Mouse (Mus musculus) hindbrain, postnatal 0 days (tissue): Measurements from ENCODE around the gene Il12rb2. TPM values are rescaled to one million over a fixed set of nuclear protein-coding genes. Genes with fewer than 3 reads are reported as not detected.

Source experiments
- ATAC-seq: fragments of 200-750 bp; cut with Nextera tagmentation; 2 replicates; pipeline ENCODE4 v1.8.0; 2017; ENCODE audit warnings: mild to moderate bottlenecking, moderate TSS enrichment, moderate library complexity
- DNase-seq: peaks from one replicate; pipeline ENCODE4 v3.0.0-alpha.2; 2015; ENCODE audit warnings: low spot score
- H3K27ac ChIP-seq: fragments of 300-500 bp; sonication (generic); 2 replicates; pipeline ENCODE4 v1.5.1; 2014; ENCODE audit warnings: mild to moderate bottlenecking
- H3K27me3 ChIP-seq: fragments of 300-500 bp; sonication (generic); 2 replicates; pipeline ENCODE4 v1.6.1; 2014; ENCODE audit warnings: low read length, mixed read lengths; ENCODE audit not compliant: insufficient read depth
- H3K36me3 ChIP-seq: fragments of 300-500 bp; sonication (generic); 2 replicates; pipeline ENCODE4 v1.6.1; 2014; ENCODE audit warnings: low read length, mixed read lengths; ENCODE audit not compliant: insufficient read depth
- H3K4me1 ChIP-seq: fragments of 300-500 bp; sonication (generic); 2 replicates; pipeline ENCODE4 v1.6.1; 2014; ENCODE audit warnings: antibody characterized with exemption, low read length, mixed read lengths; ENCODE audit not compliant: insufficient read depth
- H3K4me2 ChIP-seq: fragments of 300-500 bp; sonication (generic); 2 replicates; pipeline ENCODE4 v1.6.1; 2014; ENCODE audit warnings: low read depth, mild to moderate bottlenecking, low read length, moderate library complexity, mixed read lengths
- H3K4me3 ChIP-seq: fragments of 300-500 bp; sonication (generic); 2 replicates; pipeline ENCODE4 v1.5.1; 2014; ENCODE audit warnings: low read length
- H3K9ac ChIP-seq: fragments of 300-500 bp; sonication (generic); replicated peaks from 2 replicates; pipeline ENCODE4 v1.6.1; 2014; ENCODE audit warnings: mild to moderate bottlenecking, low read length, moderate library complexity, mixed read lengths
- H3K9me3 ChIP-seq: fragments of 300-500 bp; sonication (generic); 2 replicates; pipeline ENCODE4 v1.6.1; 2016; ENCODE audit warnings: low read length, mixed read lengths
- CTCF ChIP-seq: IDR thresholded peaks from 2 replicates; pipeline ENCODE4 v1.5.1; 2016; ENCODE audit warnings: antibody characterized with exemption, control low read depth, low read depth
- WGBS: fragments of 180-500 bp; shearing (Covaris S2); extraction: QIAGEN DNeasy Blood & Tissue Kit; methylation state at CpG from one replicate; pipeline ENCODE4 v1.1.7; 2014; 5-methylcytosine and 5-hydroxymethylcytosine counted together
- polyA plus RNA-seq: library from polyadenylated mRNA; unstranded; fragments of >200 nt; fragmentation: Nextera tagmentation; extraction: Ambion mirVana; gene quantifications from 2 replicates; pipeline ENCODE4 v1.2.1, GENCODE M21; 2015
- total RNA-seq: library from RNA; depleted of rRNA; stranded (reverse); fragments of >200 nt; gene quantifications from 2 replicates; pipeline ENCODE4 v1.2.3, GENCODE M21; 2014

Gene Il12rb2
- total and polyA plus RNA-seq, 2 experiments from 2014 or later = 0.10 TPM; not detected in 1

GRCm38 (mm10) chr6:67300710-67301163, 75.3 kb downstream of the Il12rb2 start:
- DNase-seq (no peak), ATAC-seq (no peak)
- no peaks in the 10 kb centered on the region for H3K4me1 ChIP-seq
- 51% methylated on average over 6 of the region's 6 CpGs for WGBS
- no peak overlapping the region for H3K27ac ChIP-seq
- no peaks in the 10 kb centered on the region for H3K9me3 ChIP-seq
- no peak overlapping the region for H3K9ac ChIP-seq
- no peak overlapping the region for H3K4me2 ChIP-seq
- no peaks in the 10 kb centered on the region for H3K36me3 ChIP-seq
- no peaks in the 10 kb centered on the region for H3K27me3 ChIP-seq
- H3K4me3 ChIP-seq = no peak overlapping the region
- no peak for TF ChIP-seq CTCF

- Histone ChIP-seq H3K27me3 (no peaks in the 10 kb centered on the region), H3K27ac (no peak overlapping the region), H3K4me3 (no peak overlapping the region), H3K9ac (no peak overlapping the region), H3K4me1 (no peaks in the 10 kb centered on the region), H3K4me2 (no peak overlapping the region), H3K9me3 (no peaks in the 10 kb centered on the region), H3K36me3 (no peaks in the 10 kb centered on the region)
- ATAC-seq = no peak
- no peak for TF ChIP-seq CTCF
- WGBS = 78% methylated on average over 4 of the region's 4 CpGs
- DNase-seq = no peak
These were observed 75.7 kb downstream of the Il12rb2 start for GRCm38 (mm10) chr6:67300300-67300699.

- H3K4me3 ChIP-seq = no peak overlapping the region
- no peak for DNase-seq
- no peak for TF ChIP-seq CTCF
- no peaks in the 10 kb centered on the region for H3K36me3 ChIP-seq
- H3K4me2 ChIP-seq = no peak overlapping the region
- 59% methylated on average over 5 of the region's 5 CpGs for WGBS
- no peaks in the 10 kb centered on the region for H3K9me3 ChIP-seq
- H3K4me1 ChIP-seq = no peaks in the 10 kb centered on the region
- H3K9ac ChIP-seq = no peak overlapping the region
- ATAC-seq = no peak
- H3K27me3 ChIP-seq = no peaks in the 10 kb centered on the region
- H3K27ac ChIP-seq = no peak overlapping the region
These were observed 77.2 kb downstream of the Il12rb2 start for GRCm38 (mm10) chr6:67298742-67299141.

- no peak overlapping the region for H3K9ac ChIP-seq
- ATAC-seq = no peak
- no peak overlapping the region for H3K4me3 ChIP-seq
- 65% methylated on average over 5 of the region's 5 CpGs for WGBS
- H3K36me3 ChIP-seq = no peaks in the 10 kb centered on the region
- no peaks in the 10 kb centered on the region for H3K4me1 ChIP-seq
- DNase-seq = no peak
- no peaks in the 10 kb centered on the region for H3K9me3 ChIP-seq
- TF ChIP-seq CTCF = 0 out of 2 replicates have a peak, but pooled peaks have one; percentile 16
- no peak overlapping the region for H3K4me2 ChIP-seq
- no peak overlapping the region for H3K27ac ChIP-seq
- H3K27me3 ChIP-seq = no peaks in the 10 kb centered on the region
These were observed 79.9 kb downstream of the Il12rb2 start for GRCm38 (mm10) chr6:67296126-67296525.

GRCm38 (mm10) chr6:67292042-67292623, 83.9 kb downstream of the Il12rb2 start:
- H3K4me1 ChIP-seq = no peaks in the 10 kb centered on the region
- H3K36me3 ChIP-seq = peaks cover 3% of the 10 kb centered on the region; the same call in 1 of the 2 replicates
- DNase-seq (no peak), ATAC-seq (no peak)
- H3K4me3 ChIP-seq = no peak overlapping the region
- H3K27me3 ChIP-seq = no peaks in the 10 kb centered on the region
- no peak overlapping the region for H3K27ac ChIP-seq
- no peak overlapping the region for H3K9ac ChIP-seq
- H3K9me3 ChIP-seq = no peaks in the 10 kb centered on the region
- no peak overlapping the region for H3K4me2 ChIP-seq
- 92% methylated on average over 5 of the region's 5 CpGs for WGBS
- TF ChIP-seq CTCF = no peak

- H3K4me2 ChIP-seq = no peak overlapping the region
- no peak for DNase-seq
- no peak overlapping the region for H3K4me3 ChIP-seq
- 90% methylated on average over 1 of the region's 1 CpGs for WGBS
- no peak for TF ChIP-seq CTCF
- H3K4me1 ChIP-seq = no peaks in the 10 kb centered on the region
- no peaks in the 10 kb centered on the region for H3K9me3 ChIP-seq
- ATAC-seq = no peak
- H3K27ac ChIP-seq = no peak overlapping the region
- peaks cover 20% of the 10 kb centered on the region; the same call in 1 of the 2 replicates for H3K36me3 ChIP-seq
- H3K9ac ChIP-seq = no peak overlapping the region
- H3K27me3 ChIP-seq = no peaks in the 10 kb centered on the region
These were observed 93.1 kb downstream of the Il12rb2 start for GRCm38 (mm10) chr6:67282897-67283296.

- DNase-seq (no peak), ATAC-seq (no peak)
- WGBS = 92% methylated on average over 9 of the region's 9 CpGs
- H3K4me3 ChIP-seq = no peak overlapping the region
- H3K4me2 ChIP-seq = no peak overlapping the region
- H3K27ac ChIP-seq = no peak overlapping the region
- H3K4me1 ChIP-seq = no peaks in the 10 kb centered on the region
- TF ChIP-seq CTCF = no peak
- H3K9ac ChIP-seq = no peak overlapping the region
- no peaks in the 10 kb centered on the region for H3K9me3 ChIP-seq
- peaks cover 17% of the 10 kb centered on the region; the same call in 1 of the 2 replicates for H3K36me3 ChIP-seq
- H3K27me3 ChIP-seq = no peaks in the 10 kb centered on the region
These were observed 94.3 kb downstream of the Il12rb2 start for GRCm38 (mm10) chr6:67281614-67282197.
